ENCODE assay signal across 15 mouse cellular contexts in the genomic region with DNA sequence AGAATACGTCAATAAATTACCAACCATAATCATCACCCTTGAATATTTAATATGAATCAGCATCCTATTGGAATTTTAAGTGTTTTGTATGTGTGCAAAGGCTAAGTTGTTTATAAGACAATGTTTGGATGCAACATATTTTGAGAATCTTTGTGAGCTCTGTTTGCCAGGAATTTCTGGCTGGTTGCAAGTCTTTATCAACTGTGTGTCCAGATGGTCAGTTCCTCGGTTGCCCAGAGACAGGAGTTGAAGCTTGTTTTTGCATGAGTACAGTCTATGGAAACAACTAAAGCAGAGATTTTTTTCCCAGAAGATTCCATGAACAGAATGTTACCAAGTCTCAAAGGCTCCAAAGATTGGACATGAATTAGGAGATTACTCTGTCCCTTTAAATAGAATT.
A peak's percentile ranks its signal among the peaks of the same experiment; 100 is the strongest.
DNase-seq lines count a peak whose midpoint lies in the region; ATAC-seq lines count a peak whose summit lies in the region.
"Had no signal": no experiment of that assay in that cellular context is flagged by ENCODE, and none has a peak within 500 bp of the region (broad histone marks: within the 10 kb centered on the region; RNA-seq: fewer than 3 reads in every experiment).

No protein-coding gene starts in this region.

- H3K27ac ChIP-seq in kidney, embryonic 16.5 days (ENCODE audit: low read length), result no peak overlapping the region
- H3K27ac ChIP-seq: embryonic facial prominence, embryonic 13.5 days; forebrain, embryonic 10.5 days; kidney, embryonic 15.5 days; limb, embryonic 12.5 days; midbrain, embryonic 12.5 days had no signal

- no peaks in the 10 kb centered on the region for H3K9me3 ChIP-seq in kidney, embryonic 16.5 days (ENCODE audit: low read length)
- H3K9me3 ChIP-seq: embryonic facial prominence, embryonic 13.5 days; forebrain, embryonic 10.5 days; kidney, embryonic 15.5 days; limb, embryonic 12.5 days; midbrain, embryonic 12.5 days had no signal

- no peaks in the 10 kb centered on the region for H3K4me1 ChIP-seq in kidney, embryonic 16.5 days (ENCODE audit: insufficient read depth, low read length)
- H3K4me1 ChIP-seq: embryonic facial prominence, embryonic 13.5 days; forebrain, embryonic 10.5 days; kidney, embryonic 15.5 days; limb, embryonic 12.5 days; midbrain, embryonic 12.5 days had no signal

- 87% methylated on average over 2 of the region's 2 CpGs for WGBS in kidney, embryonic 16.5 days

- H3K4me3 ChIP-seq in kidney, embryonic 16.5 days (ENCODE audit: low read length), result no peak overlapping the region
- H3K4me3 ChIP-seq: embryonic facial prominence, embryonic 13.5 days; forebrain, embryonic 10.5 days; kidney, embryonic 15.5 days; limb, embryonic 12.5 days; midbrain, embryonic 12.5 days had no signal

- H3K27me3 ChIP-seq in kidney, embryonic 16.5 days (ENCODE audit: insufficient read depth, low read length), result no peaks in the 10 kb centered on the region
- H3K27me3 ChIP-seq: CH12.LX; embryonic facial prominence, embryonic 13.5 days; kidney, embryonic 15.5 days; limb, embryonic 12.5 days; midbrain, embryonic 12.5 days had no signal

- H3K4me2 ChIP-seq in kidney, embryonic 16.5 days (replicated peaks; ENCODE audit: low read depth, low read length), result no peak overlapping the region
- H3K4me2 ChIP-seq: embryonic facial prominence, embryonic 13.5 days; kidney, embryonic 15.5 days; limb, embryonic 12.5 days; midbrain, embryonic 12.5 days had no signal

- no peak overlapping the region for H3K9ac ChIP-seq in kidney, embryonic 16.5 days (replicated peaks; ENCODE audit: low read length)
- H3K9ac ChIP-seq: embryonic facial prominence, embryonic 13.5 days; kidney, embryonic 15.5 days; limb, embryonic 12.5 days; midbrain, embryonic 12.5 days had no signal

- no peaks in the 10 kb centered on the region for H3K36me3 ChIP-seq in kidney, embryonic 16.5 days (ENCODE audit: insufficient read depth, low read length)
- H3K36me3 ChIP-seq: embryonic facial prominence, embryonic 13.5 days; forebrain, embryonic 10.5 days; kidney, embryonic 15.5 days; limb, embryonic 12.5 days; midbrain, embryonic 12.5 days had no signal

- ATAC-seq in cerebellum, adult (ENCODE audit: insufficient number of reproducible peaks, low FRiP score, low TSS enrichment), result peak; percentile 89
- ATAC-seq in kidney, embryonic 16.5 days (ENCODE audit: low FRiP score, low TSS enrichment), result no peak

- DNase-seq in cerebellum, adult 8-10 months, result no peak
- peak; percentile 27 for DNase-seq in kidney, postnatal 10 days
- DNase-seq in cerebellum, adult 9-11 months, result peak; percentile 18
- peak; percentile 13 for DNase-seq in lung, postnatal 10 days
- DNase-seq in retina, postnatal 1 day, result no peak
- DNase-seq in left cerebral cortex, adult 8-10 months (ENCODE audit: low spot score in 2 of 2), result no peak
- DNase-seq: thymus, adult 18-20 months had no signal

Comparison
In these comparisons a context has a peak if more than half of its experiments do, and no peak if none do; other contexts are left out.
1. DNase-seq: peak in kidney, postnatal 10 days (single experiment), cerebellum, adult 9-11 months (single experiment) and lung, postnatal 10 days (single experiment); none in cerebellum, adult 8-10 months (single experiment), retina, postnatal 1 day (single experiment) and left cerebral cortex, adult 8-10 months (0 of 2).